Mouse (Mus musculus) NIH3T3 (cell line): ENCODE measurements at regions not wholly inside any gene's neighbourhood (a gene's known extent, or its start where the extent isn't known, plus 50 kb on each side); places are given as distances from the start of the nearest gene placed in this dataset.
A peak's percentile ranks its signal among the peaks of the same experiment; 100 is the strongest.

Experiments used
- DNase-seq: peaks from one replicate; pipeline ENCODE4 v3.0.0-alpha.2; 2012; ENCODE audit warnings: low read depth

DNA sequence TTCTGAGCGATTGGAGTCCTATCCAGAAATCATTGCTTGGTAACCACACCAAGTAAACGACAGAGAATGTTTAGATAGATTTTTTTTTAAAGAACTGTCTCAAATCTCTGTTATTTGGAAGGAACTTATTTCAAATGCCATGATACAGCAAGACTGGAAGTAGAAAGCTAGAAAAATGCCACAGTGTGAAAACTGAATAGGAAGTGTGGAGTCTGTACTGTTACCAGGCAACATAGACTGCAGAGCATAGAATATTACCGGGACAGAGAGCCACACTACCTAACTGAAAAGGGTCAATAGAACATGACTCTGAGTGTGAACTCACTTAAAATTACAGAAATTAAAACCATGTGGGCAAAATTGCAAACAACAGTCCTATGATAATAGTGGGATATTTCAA lies 52.4 kb upstream of the Adcy1 start:
- no peak for DNase-seq

DNA sequence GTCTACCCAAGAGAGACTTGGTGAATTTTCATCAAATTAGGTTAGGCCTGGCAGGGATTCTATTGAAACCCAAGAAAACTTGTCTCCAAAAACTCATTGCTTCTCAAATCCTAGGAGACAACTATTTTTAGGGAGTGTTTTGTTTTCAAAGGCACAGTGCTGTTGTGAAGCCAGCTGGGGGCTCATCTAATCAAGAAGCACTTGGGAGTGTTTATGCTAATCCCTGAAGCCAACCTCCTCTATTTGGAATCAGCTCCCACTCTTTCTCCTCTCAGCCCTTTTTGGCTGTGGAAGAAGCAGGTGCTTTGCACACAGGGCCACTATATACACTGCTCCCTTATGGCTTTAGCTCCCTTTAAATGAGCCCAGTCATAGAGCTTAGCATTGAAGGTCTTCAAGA lies 64.0 kb upstream of the Adcy1 start:
- DNase-seq = no peak

DNA sequence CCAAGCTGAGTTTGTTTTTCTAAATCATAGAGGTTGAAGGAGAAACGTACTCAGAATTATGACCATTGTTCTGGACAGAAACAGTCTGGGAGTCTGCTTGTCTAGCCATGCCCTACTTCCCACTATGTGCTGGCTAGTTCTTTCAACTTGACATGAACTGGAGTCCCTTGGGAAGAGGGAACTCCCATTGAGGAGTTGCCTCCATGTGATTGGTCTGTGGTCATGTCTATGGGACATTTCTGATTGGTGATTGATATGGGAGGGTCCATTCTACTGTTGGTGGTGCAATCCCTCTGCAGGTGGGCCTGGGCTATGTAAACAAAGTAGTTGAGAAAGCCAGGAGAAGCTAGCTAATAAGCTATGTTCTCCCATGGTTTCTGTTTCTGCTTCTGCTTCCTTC lies 64.5 kb upstream of the Adcy1 start:
- DNase-seq = peak; percentile 5

DNA sequence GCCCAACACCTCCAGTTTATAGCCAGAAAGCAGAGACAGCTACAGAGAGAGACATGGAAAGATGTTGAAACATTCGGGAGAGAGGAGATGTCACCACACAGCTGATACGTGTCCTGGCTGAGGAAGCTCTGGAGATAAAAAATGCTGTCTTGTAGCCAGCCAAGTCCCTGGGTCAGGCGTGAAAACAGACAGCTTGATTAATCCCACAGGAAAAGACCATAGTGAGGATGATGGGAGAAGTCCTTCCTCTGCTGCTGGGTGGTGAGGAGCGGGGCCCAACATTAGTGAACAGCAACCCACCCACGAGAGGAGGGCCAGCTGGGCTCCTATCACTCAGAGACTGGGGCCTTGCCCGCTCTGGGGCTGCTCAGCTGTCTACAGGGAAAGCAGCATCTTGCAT lies 65.8 kb upstream of the Adcy1 start:
- DNase-seq = no peak

DNA sequence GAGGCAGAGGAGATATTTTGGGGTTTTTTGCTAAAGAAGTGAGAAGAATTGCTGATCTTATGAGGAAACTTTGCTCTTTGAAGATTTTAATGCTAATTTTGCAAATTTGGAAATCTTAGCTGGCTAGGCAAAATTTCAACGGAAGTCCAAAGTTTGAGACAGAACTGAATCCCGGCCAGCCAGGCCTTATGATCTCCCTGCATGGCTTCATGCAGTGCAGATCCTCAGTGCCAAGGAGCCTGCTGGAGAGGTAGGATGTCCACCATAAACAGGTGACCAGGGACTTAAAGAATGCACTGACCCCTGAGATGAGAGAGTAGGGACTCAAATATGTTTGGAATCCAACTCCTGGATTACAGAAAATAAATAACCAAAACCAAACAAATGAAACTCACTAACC lies 69.6 kb upstream of the Adcy1 start:
- no peak for DNase-seq

DNA sequence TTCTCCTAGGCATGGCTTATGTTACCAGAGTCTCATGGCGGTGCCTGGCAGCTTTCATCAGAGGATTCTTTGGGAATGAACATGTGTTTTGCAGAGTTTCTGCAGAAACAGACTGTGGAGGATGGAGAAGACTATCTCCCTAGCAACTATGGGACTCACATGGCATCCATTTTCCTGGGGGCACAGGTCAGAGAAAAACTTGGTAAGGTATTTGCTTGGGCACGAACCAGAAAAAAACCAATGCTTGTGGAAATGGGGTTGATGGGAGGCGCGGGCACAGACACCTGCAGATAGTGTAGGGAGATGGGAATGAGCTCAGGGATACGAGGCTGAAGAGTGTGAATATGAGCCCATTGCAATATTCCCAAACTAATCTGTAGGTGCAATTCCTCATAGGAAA lies 71.7 kb upstream of the Adcy1 start:
- DNase-seq = no peak

DNA sequence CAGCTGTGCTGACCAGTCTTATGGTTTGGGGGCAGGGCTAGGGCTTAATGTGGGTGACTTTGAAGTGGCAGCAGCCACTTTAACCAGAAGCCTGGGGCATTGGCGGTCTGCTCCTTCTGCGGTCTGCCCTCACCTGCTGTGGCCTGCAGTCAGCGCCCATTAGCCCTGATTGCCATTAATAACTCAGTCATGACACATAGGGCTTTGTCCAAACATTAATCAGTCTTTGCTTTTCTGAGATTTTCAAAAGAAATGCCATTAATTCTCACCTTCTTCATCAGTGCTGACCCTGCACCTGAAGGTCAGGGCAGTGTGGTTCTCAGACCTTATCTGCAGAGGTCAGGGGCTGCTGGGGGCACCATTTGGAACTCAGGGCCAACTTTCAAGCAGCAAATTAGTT lies 72.6 kb upstream of the Adcy1 start:
- no peak for DNase-seq

DNA sequence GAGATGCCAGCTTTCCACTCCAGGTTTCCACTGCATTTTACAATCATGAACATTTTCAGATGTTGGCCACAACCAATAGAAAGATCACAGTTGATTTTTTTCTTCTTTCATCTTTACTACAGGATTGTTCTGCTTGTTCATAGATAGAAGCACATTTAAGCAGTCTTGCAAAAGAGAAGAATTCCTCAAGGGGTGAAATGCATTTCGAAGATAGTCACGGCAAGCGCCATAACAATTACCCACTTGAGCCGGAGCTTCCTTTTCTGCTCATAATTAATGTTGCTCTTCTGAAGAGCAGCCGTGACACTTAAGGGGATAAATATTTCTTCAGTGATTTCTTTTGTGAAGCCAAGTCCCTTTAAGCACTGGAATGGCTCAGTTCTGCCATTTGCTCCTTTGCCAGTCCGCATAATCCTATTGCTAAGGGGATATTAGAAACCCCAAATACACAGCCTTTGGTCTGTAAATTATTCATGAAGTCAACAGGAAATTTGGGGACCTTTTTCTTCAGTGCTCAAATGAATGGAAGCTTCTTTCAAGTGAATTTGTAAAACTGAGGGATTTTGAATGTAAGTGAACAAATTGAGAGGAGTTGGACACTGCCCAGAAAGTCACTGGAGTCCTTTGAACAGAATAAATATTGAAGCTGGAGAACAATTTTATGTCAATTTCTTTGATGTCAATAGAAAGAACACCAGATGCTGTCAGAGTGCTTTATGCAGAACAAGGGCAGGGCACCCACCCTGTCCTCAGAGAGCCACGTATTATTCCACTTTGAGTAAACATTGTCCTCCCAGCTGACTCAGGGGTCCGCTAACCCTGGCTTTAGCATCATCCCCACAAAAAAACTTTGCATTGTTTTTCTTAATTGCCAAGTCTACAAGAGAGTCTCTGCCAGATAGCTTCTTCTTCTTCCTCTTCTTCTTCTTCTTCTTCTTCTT lies 74.1 kb upstream of the Adcy1 start:
- no peak for DNase-seq

DNA sequence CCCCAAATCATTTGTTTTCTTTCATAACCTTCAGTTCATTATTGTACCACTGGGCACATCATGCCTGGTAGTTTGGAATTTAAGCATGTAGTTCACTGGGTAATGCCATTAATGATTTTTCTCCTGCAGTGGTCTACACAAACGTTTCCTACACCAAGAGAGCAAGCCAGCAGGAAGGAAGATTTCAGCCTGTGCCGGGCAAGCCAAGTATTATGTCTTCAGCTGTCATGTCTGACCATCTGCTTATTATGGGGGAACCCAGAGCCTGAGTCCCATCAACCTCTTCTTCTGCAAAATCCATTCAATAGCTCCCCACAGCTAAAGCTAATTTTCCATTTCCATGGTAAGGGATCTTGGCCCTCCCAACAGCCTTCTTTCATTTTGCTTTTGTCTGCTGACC lies 75.3 kb upstream of the Adcy1 start:
- no peak for DNase-seq

DNA sequence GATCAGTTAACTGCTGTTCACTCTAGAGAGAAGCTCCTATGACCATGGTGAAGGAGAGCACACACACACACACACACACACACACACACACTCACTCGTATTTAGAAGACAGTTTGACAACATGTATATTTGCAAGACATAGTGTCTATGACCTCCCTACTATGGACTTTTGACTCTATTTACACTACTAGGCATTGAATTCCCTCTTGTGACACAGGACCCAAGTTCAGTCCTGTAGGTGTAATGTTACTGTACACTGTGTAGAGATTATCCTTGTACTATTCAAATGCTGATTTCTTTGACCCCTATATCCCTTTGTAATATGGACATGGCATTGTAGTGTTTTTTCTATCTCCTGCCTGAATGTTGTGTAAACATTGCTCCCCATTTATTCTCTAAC lies 76.2 kb upstream of the Adcy1 start:
- DNase-seq = no peak

DNA sequence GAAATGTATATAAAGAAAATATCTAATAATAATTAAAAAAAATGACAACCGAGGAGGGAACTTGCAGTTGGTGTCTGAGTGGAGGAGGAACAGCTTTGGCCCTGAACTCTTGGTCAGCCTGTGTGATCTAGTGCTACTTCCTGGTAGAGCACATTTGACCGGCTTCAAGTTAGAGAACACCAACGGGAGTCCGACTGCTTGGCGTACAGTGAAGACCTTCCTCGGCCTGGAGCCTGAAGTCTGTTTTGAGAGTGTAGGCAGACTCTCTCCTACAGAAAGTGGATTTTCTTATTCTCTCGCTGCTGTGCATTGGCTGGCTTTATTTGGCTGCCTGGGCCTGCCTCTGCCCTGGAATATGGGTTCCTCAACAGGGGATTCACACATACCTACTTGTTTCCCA lies 81.2 kb upstream of the Adcy1 start:
- DNase-seq = no peak

DNA sequence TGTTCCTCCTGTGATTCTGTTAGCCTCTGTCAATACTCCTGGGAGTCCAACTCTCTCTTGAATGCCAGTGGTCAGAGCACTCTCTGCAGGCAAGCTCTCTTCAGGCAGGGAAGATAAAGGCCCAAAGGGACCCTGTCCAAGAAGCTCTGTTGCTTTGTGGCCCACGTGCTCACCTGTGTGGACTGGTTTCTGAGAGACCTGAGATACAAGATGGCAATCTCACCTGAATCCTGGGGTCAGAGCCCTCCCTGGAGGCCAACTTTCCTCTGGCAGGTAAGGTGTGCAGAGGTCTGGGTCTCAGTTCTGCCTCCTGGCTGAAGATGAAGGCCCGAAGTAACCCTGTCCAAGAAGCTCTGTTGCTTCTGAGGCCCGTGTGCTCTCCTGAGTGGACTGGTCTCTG lies 83.6 kb upstream of the Adcy1 start:
- no peak for DNase-seq

DNA sequence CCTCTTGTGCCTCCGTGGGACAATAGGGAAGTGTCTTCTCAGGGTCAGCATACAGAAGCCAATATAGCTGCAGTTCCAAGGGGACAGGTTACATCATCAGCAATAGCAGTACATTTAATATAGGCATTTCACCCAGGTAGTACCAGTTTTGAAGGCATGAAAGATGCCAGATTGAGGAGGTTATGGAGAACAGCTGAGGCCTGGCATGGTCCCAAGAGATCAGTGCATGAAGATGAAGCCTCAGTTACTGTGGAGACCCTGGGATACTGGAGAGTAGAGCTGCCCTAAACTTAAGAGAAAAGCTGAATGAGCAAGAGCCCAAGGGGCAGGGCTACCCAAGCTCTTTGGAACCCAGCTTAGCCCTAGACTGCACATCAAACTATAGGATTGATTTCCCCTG lies 94.1 kb upstream of the Adcy1 start:
- no peak for DNase-seq

DNA sequence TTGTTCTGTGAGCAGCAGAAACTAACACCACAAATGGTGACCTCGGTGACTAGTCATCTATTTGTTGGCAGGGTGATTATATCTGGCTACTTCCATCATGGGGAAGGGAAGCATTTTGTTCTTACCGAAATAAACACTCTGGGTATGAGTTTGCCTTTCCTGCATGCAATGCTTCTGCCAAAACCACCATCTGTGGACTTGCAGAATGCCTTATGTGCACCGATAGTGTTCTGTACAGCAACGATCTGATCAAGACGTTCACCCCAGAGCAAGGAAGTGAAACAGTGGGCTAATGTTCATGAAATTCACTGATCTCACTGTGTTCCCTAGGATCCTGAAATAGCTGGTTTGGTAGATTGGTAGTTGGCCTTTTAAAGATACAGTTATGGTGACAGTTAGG lies 96.3 kb upstream of the Adcy1 start:
- DNase-seq = no peak

DNA sequence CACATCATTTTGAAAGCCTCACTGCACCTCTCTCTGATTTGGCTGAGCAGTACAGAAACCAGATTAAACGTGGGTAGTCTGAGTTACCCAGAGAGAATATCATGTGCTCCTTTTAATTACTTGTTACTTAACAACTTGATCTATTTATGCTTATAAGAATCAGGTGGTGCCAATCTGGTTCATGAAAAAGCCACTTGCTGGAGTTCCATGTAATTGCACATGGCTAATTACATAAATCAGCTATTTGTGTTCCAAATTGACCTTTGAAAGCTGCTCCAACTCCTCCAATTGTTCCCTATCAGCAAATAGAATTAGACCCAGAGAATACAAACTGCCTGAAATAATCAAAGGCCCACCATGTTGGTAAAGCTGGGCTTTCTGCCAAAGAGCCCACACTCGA lies 98.8 kb upstream of the Adcy1 start:
- no peak for DNase-seq

DNA sequence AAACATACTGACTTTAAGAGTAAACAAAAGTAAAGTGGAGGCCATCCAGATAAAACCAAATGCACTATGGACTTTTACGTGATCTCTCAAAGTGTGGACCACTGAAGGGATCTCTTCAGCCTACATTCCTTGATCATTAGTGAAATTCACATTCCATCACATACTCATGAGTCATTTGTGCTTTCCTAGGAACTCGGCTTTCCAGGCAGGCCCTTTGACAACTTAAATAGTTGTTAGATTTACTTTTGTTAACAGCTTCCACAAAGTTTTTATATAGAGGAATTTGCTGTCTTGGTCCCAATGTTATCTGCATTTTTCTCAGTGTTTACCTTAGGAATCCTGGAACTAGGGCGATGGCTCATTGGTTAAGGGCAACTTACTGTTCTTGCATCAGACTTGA lies 99.7 kb upstream of the Adcy1 start:
- DNase-seq = peak; percentile 48

DNA sequence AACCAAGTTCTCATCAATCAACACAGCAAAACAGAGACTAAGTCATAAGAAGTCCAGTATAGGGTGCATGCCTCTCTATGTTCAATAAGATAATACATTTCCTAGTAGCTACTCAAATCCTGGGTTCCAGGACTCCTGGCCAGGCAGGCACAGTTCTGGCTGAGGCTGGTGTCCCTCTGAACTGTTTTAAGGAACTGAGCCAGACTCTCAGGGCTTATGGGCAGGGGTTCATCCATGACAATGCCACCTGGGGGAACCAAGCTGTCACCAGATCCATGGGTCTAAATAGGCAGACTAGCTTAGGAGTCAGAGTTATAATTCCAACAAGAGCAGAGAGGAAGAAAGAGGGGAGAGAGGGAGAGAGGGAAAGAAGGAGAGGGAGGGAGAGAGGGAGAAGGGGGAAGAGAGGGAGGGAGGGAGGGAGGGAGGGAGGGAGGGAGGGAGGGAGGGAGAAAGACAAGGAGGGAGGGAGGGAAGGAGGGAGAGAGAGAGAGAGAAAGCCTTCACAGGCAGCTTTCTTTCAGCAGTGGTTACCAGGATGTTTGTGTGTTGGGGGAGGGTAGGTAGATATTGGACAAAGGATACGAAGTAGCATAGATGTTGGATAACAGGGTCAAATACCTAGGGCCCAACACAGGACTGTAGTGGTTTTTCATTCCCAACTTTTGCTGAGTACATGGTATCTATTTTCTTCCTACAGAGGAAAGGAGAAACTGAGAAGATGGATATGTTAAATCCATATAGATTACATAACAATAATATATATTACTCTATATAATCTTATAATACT lies 100.3 kb upstream of the Adcy1 start:
- DNase-seq = no peak

DNA sequence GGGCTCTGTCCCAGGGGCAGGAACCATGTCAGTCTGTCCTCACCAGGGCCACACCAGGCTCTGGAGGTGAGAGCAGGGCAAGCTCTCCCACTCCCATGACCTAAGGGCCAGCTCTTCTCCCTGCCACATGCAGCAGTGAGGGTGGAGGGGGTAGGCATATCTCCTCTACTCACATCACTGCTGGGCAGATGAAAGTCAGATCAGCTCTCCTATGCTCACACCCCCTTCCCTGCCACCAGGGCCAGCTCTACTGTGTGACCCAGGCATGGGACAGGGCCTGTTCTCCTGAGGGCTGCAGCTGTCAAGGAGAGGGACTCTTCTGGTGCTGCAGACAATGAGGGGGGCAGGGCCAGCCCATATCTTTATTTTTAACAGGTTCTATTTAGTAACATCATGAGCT lies 101.0 kb upstream of the Adcy1 start:
- DNase-seq = no peak

DNA sequence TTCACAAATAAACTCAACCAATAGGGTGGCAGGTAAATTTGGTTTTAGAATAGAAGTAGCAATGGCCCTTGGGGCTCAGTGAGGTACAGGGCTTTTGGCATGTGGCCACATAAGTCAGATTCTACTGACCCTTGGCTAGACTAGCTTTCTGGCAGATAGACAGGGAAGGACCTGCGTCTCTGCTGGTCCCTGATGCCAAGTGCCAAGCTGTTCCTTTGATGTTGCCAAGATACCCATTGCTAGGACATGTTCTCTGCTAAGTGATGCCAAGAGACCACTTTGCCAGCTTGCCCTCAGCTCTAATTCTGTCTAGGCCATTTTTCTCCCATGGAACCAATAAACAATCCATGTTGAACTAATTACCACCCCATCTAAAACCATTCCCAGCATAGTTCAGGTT lies 110.5 kb upstream of the Adcy1 start:
- DNase-seq = no peak

DNA sequence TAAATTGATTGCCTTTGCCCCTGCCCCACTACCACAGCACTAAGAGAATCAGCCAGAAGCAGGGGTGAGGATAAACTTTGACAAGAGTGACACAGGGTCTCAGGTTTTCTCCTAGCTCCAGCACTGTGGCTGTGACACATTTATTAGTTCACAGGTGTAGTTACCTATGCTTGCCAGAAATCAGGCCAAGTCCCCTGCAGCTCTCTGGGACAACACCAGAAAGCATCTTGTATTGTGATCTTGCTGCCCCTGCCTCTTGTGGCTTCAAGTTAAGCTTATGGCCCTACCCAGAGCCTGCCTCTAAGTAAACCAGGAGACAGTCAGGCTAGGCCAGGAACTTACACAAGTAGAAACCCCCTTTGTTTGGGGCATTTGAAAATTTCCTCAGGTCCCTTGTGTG lies 111.9 kb upstream of the Adcy1 start:
- no peak for DNase-seq

DNA sequence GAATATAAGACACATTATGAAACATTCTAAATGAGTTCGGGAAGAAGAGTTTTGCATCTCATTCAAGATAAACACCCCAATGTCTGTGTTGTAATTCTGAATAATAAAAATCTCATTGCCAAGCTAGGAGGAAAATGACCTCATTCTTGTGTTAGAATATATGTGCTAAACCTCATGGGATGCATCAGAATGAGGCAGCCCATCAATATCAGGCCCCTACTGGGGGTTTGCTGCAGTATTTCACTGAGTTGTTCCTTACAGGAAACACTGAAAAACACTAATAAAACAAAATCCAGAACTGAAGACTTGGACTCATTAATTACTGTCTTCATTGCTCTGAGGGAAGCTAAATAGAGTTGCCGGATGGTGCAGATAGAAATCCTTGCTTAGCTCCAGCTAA lies 111.6 kb upstream of the Gm11983 start:
- DNase-seq = no peak

DNA sequence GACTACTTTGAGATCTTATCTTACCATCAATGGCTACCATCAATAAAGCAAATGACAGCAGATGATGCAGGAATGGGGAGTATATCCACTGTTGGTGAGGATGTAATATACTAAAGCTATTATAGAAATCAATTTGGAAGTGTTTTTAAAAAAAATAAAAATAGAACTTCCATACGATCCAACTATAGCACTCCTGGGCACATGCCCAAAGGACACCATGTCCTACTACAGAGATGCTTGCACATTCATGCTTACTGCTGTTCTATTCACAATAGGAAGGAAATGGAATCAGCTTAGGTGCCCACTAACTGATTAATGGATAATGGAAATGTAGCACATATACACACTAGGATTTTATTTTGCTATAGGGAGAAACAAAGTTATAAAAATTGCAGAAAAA lies 96.7 kb upstream of the Gm11983 start:
- DNase-seq = no peak

DNA sequence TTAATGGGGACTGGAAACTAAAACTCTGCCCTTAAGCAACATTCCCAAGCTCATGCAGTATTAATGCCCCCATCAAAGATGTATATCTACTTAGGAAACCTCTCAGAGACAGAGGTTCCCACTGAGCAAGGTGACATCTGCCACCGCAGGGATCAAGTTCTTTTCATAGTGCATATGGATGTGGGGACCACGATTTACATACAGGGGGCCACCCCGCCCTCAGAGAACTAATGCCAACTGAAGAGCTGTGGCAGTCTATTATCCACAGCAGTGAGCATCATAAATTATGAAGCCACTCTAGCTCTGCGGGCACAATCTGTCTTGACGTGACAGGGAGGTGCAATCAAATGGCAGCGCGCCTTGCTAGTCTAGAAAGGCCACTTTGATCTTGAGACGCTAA lies 88.6 kb upstream of the Gm11983 start:
- DNase-seq = no peak

DNA sequence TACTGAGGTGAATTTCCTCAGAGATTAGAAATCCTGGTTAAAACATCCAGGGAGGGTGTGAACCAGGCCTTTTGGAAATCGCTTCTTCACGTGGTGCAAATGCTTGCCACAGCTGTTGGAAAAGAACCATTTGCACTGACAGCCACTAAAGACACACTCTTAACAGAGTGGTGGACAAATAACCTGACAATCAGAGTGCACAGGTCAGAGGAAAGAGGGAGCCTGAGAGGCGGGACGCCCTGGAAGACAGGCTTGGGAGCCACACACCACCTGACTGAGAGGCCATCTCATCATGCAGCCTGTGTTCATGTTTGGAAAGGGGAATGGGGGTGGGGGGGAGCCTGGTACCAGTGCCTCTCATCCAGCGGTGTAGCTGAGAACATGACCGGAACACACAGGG lies 87.0 kb upstream of the Gm11983 start:
- no peak for DNase-seq
